Mouse (Mus musculus): ENCODE data around the gene Fars2. TPM values are rescaled to one million over a fixed set of nuclear protein-coding genes. Genes with fewer than 3 reads are reported as not detected.

The Fars2 gene
- polyA plus RNA-seq, 1 experiment from 2014 or later: 42.7 TPM

DNA sequence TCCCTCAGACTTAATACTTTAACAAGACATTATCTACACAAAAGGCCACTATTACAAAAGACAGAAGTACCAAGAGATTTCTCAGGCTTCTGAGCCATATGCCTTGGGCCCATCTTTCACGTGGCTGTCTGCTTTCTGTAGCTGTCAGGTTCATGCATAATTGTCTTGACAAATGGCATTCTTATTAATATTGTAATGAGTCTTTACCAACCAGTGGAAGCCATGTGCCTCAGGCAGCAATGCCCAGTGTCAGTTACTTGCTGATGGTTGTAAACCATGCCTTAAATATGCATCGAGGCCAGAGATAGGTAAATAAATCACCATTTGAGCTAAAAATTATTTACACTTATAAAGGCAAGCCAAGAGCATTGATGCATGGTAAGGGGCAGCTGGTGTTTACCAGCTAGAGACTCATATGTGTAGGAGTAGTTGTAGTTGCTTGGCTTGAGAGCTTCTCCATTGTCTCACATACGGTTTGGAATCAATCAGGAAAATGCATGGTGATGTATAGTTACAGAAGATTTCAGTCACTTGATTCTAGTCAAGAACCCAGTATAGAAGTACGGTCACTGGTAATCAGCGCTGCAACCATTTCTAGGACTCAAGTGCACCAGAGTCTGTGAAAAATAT lies 76.4 kb downstream of the Fars2 start:
- Histone ChIP-seq H3K9me3 (replicated peaks; ENCODE audit: control insufficient read depth, low read length) (no peaks in the 10 kb centered on the region), H3K4me2 (no peak overlapping the region), H3K36me3 (ENCODE audit: control insufficient read depth, insufficient read depth, low read length) (no peaks in the 10 kb centered on the region), H3K27ac (ENCODE audit: low read depth, low read length) (no peak overlapping the region), H3K4me1 (ENCODE audit: control insufficient read depth, insufficient read depth, low read length) (no peaks in the 10 kb centered on the region), H3K4me3 (ENCODE audit: low read depth, low read length) (no peak overlapping the region), H3K9ac (ENCODE audit: low read depth, low read length) (no peak overlapping the region), H3K27me3 (ENCODE audit: control insufficient read depth, insufficient read depth, low read length) (no peaks in the 10 kb centered on the region)
- ATAC-seq (replicated peaks; ENCODE audit: insufficient number of reproducible peaks, low FRiP score, low TSS enrichment): no peak
- 80% methylated on average over 5 of the region's 5 CpGs for WGBS (ENCODE audit: insufficient replicate concordance)

- Histone ChIP-seq H3K9ac (ENCODE audit: low read depth, low read length) (no peak overlapping the region), H3K36me3 (ENCODE audit: control insufficient read depth, insufficient read depth, low read length) (no peaks in the 10 kb centered on the region), H3K27ac (ENCODE audit: low read depth, low read length) (no peak overlapping the region), H3K27me3 (ENCODE audit: control insufficient read depth, insufficient read depth, low read length) (no peaks in the 10 kb centered on the region), H3K4me2 (no peak overlapping the region), H3K4me1 (ENCODE audit: control insufficient read depth, insufficient read depth, low read length) (no peaks in the 10 kb centered on the region), H3K4me3 (ENCODE audit: low read depth, low read length) (no peak overlapping the region), H3K9me3 (replicated peaks; ENCODE audit: control insufficient read depth, low read length) (no peaks in the 10 kb centered on the region)
- 90% methylated on average over 1 of the region's 1 CpGs for WGBS (ENCODE audit: insufficient replicate concordance)
- ATAC-seq (replicated peaks; ENCODE audit: insufficient number of reproducible peaks, low FRiP score, low TSS enrichment): no peak
Measured at GRCm38 (mm10) chr13:36199288-36199687, 82.1 kb downstream of the Fars2 start.

- H3K9ac ChIP-seq (ENCODE audit: low read depth, low read length): no peak overlapping the region
- no peak; the same call in 1 of the 2 replicates for ATAC-seq (replicated peaks; ENCODE audit: insufficient number of reproducible peaks, low FRiP score, low TSS enrichment)
- H3K36me3 ChIP-seq (ENCODE audit: control insufficient read depth, insufficient read depth, low read length): no peaks in the 10 kb centered on the region
- no peaks in the 10 kb centered on the region for H3K9me3 ChIP-seq (replicated peaks; ENCODE audit: control insufficient read depth, low read length)
- WGBS (ENCODE audit: insufficient replicate concordance): 79% methylated on average over 4 of the region's 4 CpGs
- no peak overlapping the region for H3K4me3 ChIP-seq (ENCODE audit: low read depth, low read length)
- no peak overlapping the region for H3K27ac ChIP-seq (ENCODE audit: low read depth, low read length)
- no peaks in the 10 kb centered on the region for H3K27me3 ChIP-seq (ENCODE audit: control insufficient read depth, insufficient read depth, low read length)
- H3K4me1 ChIP-seq (ENCODE audit: control insufficient read depth, insufficient read depth, low read length): no peaks in the 10 kb centered on the region
- no peak overlapping the region for H3K4me2 ChIP-seq
Measured at GRCm38 (mm10) chr13:36200453-36200852, 83.2 kb downstream of the Fars2 start.

GRCm38 (mm10) chr13:36202496-36202895 lies 85.3 kb downstream of the Fars2 start:
- Histone ChIP-seq H3K4me2 (no peak overlapping the region), H3K27ac (ENCODE audit: low read depth, low read length) (no peak overlapping the region), H3K4me1 (ENCODE audit: control insufficient read depth, insufficient read depth, low read length) (no peaks in the 10 kb centered on the region), H3K9me3 (replicated peaks; ENCODE audit: control insufficient read depth, low read length) (no peaks in the 10 kb centered on the region), H3K4me3 (ENCODE audit: low read depth, low read length) (no peak overlapping the region), H3K9ac (ENCODE audit: low read depth, low read length) (no peak overlapping the region), H3K27me3 (ENCODE audit: control insufficient read depth, insufficient read depth, low read length) (no peaks in the 10 kb centered on the region), H3K36me3 (ENCODE audit: control insufficient read depth, insufficient read depth, low read length) (no peaks in the 10 kb centered on the region)
- ATAC-seq (replicated peaks; ENCODE audit: insufficient number of reproducible peaks, low FRiP score, low TSS enrichment): no peak
- WGBS (ENCODE audit: insufficient replicate concordance): 77% methylated on average over 2 of the region's 2 CpGs

DNA sequence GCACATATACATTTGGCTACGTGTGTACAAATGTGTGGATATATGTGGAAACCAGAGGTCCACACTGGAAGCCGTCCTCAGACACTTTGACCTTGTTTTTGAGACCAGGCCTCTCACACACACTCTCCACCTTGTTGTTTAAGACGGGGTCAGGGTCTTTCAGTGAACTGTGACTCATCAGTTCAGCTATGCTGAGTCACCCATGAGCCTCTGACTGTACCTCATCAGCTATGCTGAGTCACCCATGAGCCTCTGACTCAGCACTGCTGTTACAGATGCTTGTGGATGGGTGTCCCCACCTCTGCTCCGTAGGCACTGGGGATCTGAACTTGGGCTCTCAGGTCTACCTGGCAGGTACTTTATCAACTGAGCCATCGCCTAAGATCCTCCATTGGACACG lies 85.8 kb downstream of the Fars2 start:
- 72% methylated on average over 6 of the region's 6 CpGs for WGBS (ENCODE audit: insufficient replicate concordance)

GRCm38 (mm10) chr13:36204320-36204719 lies 87.1 kb downstream of the Fars2 start:
- Histone ChIP-seq H3K4me1 (ENCODE audit: control insufficient read depth, insufficient read depth, low read length) (no peaks in the 10 kb centered on the region), H3K9ac (ENCODE audit: low read depth, low read length) (no peak overlapping the region), H3K4me2 (no peak overlapping the region), H3K27ac (ENCODE audit: low read depth, low read length) (no peak overlapping the region), H3K4me3 (ENCODE audit: low read depth, low read length) (no peak overlapping the region), H3K27me3 (ENCODE audit: control insufficient read depth, insufficient read depth, low read length) (no peaks in the 10 kb centered on the region), H3K36me3 (ENCODE audit: control insufficient read depth, insufficient read depth, low read length) (no peaks in the 10 kb centered on the region), H3K9me3 (replicated peaks; ENCODE audit: control insufficient read depth, low read length) (no peaks in the 10 kb centered on the region)
- no peak for ATAC-seq (replicated peaks; ENCODE audit: insufficient number of reproducible peaks, low FRiP score, low TSS enrichment)
- WGBS (ENCODE audit: insufficient replicate concordance): 78% methylated on average over 3 of the region's 3 CpGs

More for the DNA sequence above, 85.8 kb downstream of the Fars2 start:
- no peaks in the 10 kb centered on the region for H3K36me3 ChIP-seq (ENCODE audit: control insufficient read depth, insufficient read depth, low read length)
- no peak overlapping the region for H3K4me2 ChIP-seq
- H3K27me3 ChIP-seq (ENCODE audit: control insufficient read depth, insufficient read depth, low read length): no peaks in the 10 kb centered on the region
- ATAC-seq (replicated peaks; ENCODE audit: insufficient number of reproducible peaks, low FRiP score, low TSS enrichment): peak; percentile 94
- H3K4me3 ChIP-seq (ENCODE audit: low read depth, low read length): no peak overlapping the region
- no peak overlapping the region for H3K9ac ChIP-seq (ENCODE audit: low read depth, low read length)
- H3K9me3 ChIP-seq (replicated peaks; ENCODE audit: control insufficient read depth, low read length): no peaks in the 10 kb centered on the region
- H3K27ac ChIP-seq (ENCODE audit: low read depth, low read length): no peak overlapping the region
- no peaks in the 10 kb centered on the region for H3K4me1 ChIP-seq (ENCODE audit: control insufficient read depth, insufficient read depth, low read length)

DNA sequence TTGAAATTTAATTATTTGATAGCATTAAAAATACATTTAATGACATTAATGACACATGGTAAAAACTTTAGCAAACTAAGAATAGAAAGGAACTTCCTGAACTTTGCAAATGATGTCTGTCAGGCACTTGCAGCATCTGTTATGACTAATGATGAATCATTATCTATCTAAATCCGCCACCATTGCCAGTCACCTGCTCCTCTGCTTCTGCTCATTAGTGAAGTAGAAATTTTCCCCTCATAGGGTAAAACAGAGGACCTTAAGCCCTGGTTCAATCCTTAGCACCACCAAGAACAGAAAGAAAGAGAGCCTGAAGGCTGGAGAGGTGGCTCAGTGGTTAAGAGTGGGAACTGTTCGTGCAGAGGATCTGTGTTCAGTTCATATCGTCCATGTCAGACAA lies 93.8 kb downstream of the Fars2 start:
- WGBS (ENCODE audit: insufficient replicate concordance): 85% methylated on average over 3 of the region's 3 CpGs
- no peak overlapping the region for H3K9ac ChIP-seq (ENCODE audit: low read depth, low read length)
- no peak for ATAC-seq (replicated peaks; ENCODE audit: insufficient number of reproducible peaks, low FRiP score, low TSS enrichment)
- H3K4me1 ChIP-seq (ENCODE audit: control insufficient read depth, insufficient read depth, low read length): no peaks in the 10 kb centered on the region
- H3K27ac ChIP-seq (ENCODE audit: low read depth, low read length): no peak overlapping the region
- H3K4me2 ChIP-seq: no peak overlapping the region
- H3K27me3 ChIP-seq (ENCODE audit: control insufficient read depth, insufficient read depth, low read length): no peaks in the 10 kb centered on the region
- H3K36me3 ChIP-seq (ENCODE audit: control insufficient read depth, insufficient read depth, low read length): no peaks in the 10 kb centered on the region
- H3K9me3 ChIP-seq (replicated peaks; ENCODE audit: control insufficient read depth, low read length): no peaks in the 10 kb centered on the region
- H3K4me3 ChIP-seq (ENCODE audit: low read depth, low read length): no peak overlapping the region

GRCm38 (mm10) chr13:36214056-36214455 lies 96.8 kb downstream of the Fars2 start:
- 86% methylated on average over 4 of the region's 4 CpGs for WGBS (ENCODE audit: insufficient replicate concordance)
- Histone ChIP-seq H3K36me3 (ENCODE audit: control insufficient read depth, insufficient read depth, low read length) (no peaks in the 10 kb centered on the region), H3K27me3 (ENCODE audit: control insufficient read depth, insufficient read depth, low read length) (no peaks in the 10 kb centered on the region), H3K4me2 (no peak overlapping the region), H3K9me3 (replicated peaks; ENCODE audit: control insufficient read depth, low read length) (no peaks in the 10 kb centered on the region), H3K9ac (ENCODE audit: low read depth, low read length) (no peak overlapping the region), H3K4me3 (ENCODE audit: low read depth, low read length) (no peak overlapping the region), H3K4me1 (ENCODE audit: control insufficient read depth, insufficient read depth, low read length) (no peaks in the 10 kb centered on the region), H3K27ac (ENCODE audit: low read depth, low read length) (no peak overlapping the region)
- no peak for ATAC-seq (replicated peaks; ENCODE audit: insufficient number of reproducible peaks, low FRiP score, low TSS enrichment)

GRCm38 (mm10) chr13:36216005-36216404 lies 98.8 kb downstream of the Fars2 start:
- ATAC-seq (replicated peaks; ENCODE audit: insufficient number of reproducible peaks, low FRiP score, low TSS enrichment): no peak
- WGBS (ENCODE audit: insufficient replicate concordance): 87% methylated on average over 3 of the region's 3 CpGs
- Histone ChIP-seq H3K36me3 (ENCODE audit: control insufficient read depth, insufficient read depth, low read length) (no peaks in the 10 kb centered on the region), H3K4me1 (ENCODE audit: control insufficient read depth, insufficient read depth, low read length) (no peaks in the 10 kb centered on the region), H3K4me2 (no peak overlapping the region), H3K9ac (ENCODE audit: low read depth, low read length) (no peak overlapping the region), H3K4me3 (ENCODE audit: low read depth, low read length) (no peak overlapping the region), H3K9me3 (replicated peaks; ENCODE audit: control insufficient read depth, low read length) (no peaks in the 10 kb centered on the region), H3K27ac (ENCODE audit: low read depth, low read length) (no peak overlapping the region), H3K27me3 (ENCODE audit: control insufficient read depth, insufficient read depth, low read length) (no peaks in the 10 kb centered on the region)

All from heart, embryonic 11.5 days (tissue).